Mouse (Mus musculus) megakaryocyte progenitor cell, adult 5-6 weeks (primary cell): ENCODE data around the gene Cdip1. TPM values are rescaled to one million over a fixed set of nuclear protein-coding genes. Genes with fewer than 3 reads are reported as not detected.

Experiments
- ATAC-seq: replicated peaks from 2 replicates; pipeline ENCODE4 v1.8.0; 2016; ENCODE audit warnings: mild to moderate bottlenecking, moderate TSS enrichment, inconsistent platforms; ENCODE audit not compliant: poor library complexity
- total RNA-seq, 2 experiments: library from RNA; stranded (forward) in 1 of 2; stranded (reverse) in 1 of 2; fragments of 157-497, 149-512 nt in 1 of 2; fragments of 200-1000 nt in 1 of 2; gene quantifications; 2 replicates each; pipeline versions ENCODE4 v1.2.3 to v1.2.4; 2015 to 2017

The Cdip1 gene
- total RNA-seq, 2 experiments from 2014 or later: 10.7 to 12.2 TPM

DNA sequence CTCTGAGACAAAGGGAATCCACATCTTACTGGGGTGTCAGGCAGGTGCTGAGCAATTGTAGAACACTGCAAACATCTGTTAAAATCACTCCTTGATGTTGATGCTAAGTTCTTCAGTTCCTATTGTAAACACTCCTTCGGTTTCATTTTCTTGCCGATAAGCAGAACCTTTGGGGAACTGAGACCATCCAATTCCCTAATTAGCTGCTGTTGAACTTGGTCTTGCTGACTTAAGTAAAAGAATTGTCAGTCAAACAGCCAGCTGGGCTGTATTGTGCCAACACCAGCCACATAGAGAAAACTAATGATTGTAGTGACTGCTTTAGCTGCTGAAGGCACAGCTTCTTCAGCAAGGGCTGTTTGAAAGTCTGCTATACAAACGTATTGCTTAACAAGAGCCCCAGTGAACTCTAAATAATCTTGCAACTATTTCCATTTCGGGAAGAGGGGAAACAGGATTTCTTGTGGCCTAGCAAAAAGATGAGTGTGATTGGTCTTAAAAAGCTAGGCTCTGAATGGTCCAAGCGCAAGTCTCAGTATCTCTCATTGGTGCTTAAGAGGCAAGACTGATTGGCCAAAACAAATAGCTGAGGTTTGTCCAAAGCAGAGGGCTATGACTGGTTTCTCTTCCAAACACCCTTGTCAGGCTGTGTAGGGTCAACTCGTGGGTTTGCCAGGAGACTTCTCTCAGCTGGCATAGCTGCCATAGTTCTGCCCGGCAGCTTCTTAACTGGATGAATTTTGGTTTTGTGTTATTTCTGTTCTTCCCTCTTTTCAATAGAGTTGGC, 67.8 kb downstream of the Cdip1 start:
- ATAC-seq: 0 out of 2 replicates have a peak, but pooled peaks have one; percentile 1

DNA sequence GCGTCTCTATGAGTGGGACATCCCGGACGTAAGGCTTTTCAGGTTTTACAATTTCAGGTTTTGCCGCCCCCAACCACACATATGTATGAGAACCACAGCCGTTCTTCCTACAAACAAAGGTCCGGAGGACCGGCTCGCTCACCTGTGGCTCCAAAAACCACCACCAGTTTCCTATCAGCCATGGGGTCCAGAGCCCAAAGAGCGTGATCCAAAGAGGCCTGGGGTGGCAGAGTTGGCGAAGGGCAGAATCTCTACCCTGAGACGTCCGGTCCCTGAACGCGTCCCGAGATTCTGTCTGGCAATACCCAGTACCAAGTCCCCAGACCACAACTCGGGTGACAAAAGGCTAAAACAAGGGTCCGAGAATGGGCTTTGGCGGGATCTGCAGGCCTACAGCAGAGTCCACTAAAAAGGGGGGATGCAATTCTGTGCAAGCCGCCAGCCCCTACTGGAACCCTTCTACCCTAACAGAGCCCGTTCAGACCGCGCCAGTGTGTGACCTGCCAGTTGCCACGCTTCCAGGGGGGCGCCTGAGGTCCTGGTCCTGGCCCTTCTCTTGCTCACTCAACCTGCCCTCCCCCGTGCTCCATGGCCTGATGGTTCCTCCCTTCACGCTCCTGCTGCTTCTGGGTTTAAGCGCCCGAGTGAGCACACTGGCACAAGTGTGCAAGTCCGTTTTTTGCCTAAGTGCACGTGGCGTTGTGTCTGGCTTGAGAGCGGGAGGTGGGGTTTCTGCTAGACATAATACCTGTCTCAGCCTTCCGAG, 71.2 kb downstream of the Cdip1 start, which contains the start of gene Nmral1:
Gene Nmral1 (minus strand): TSS at position 604 of the 766 bp plus-strand sequence.
- ATAC-seq: peak; percentile 88

DNA sequence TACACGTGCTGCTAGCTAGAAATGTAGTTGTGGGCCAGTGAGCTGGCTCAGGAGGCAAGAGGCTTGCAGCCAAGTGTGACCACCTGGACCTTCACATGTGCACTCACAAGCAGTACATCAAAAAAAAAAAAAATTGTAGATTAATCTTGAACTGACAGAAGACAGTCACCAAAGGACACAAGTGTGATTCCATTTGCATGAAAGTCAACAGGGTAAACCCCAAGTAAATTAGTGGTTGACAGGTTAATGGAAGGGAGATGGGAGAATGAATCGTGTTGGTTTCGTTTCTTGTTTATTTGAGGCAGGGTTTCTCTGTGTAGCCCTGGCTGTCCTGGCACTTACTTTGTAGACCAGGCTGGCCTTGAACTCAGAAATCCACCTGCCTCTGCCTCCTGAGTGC, 72.2 kb downstream of the Cdip1 start:
- no peak for ATAC-seq

DNA sequence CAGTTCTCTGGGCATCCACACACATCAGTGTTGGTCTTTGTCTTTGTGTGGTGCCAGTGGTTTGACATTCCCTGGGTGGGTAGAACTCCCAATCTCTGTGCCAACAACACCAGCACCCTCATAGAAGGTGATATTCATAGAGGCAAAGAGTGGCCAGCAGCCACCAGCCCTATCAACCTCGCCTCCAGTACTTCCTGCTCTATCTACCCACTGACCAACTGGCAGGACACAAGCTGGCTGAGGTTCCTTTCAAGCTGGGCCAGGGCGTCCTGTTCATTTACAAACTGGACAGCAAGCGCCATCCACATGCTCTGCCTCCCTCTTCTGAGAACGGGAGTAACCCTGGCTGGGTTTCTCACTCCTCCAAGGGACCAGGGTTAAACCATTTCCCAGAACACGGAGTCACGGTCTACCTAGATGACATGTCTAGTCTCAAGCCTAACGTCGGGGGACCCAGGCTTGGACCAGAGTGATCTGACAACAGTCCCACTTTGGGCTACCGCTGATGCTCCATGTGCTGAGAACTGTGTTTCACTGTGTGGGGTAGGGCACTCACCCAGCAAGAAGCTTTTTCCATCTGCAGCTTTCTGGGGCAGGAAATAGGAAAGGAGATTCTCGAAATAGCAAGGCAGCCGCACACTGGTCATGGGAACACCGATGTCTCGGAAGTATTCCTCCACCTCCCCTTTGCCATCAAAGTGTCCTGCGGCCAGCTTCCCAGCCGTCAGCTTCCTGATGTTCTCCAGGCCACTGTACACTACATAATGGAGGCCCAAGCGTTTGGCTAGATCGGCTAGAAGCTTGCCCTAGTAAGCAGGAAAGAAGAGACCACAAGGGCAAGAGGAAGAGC, 76.0 kb downstream of the Cdip1 start:
- no peak for ATAC-seq

DNA sequence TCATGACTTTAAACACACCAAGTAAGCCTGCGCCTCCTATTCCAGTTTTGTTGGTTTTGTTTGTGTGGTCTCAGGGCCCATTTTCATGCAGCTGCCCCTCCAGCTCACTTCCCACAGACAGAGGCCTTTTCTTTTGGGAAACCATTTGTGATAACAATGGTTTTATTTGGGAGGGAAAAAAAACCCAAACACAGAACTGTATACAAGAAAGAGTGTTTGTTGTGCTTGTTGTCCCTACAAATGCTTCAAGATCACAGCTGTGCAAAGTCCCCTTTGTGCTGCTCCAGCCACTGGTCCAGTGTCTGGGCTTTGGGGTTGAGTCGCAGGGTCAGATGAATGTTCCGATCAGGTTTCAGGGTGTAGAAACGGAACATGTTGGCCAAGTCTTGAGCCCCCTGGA, 78.9 kb downstream of the Cdip1 start:
- no peak for ATAC-seq

DNA sequence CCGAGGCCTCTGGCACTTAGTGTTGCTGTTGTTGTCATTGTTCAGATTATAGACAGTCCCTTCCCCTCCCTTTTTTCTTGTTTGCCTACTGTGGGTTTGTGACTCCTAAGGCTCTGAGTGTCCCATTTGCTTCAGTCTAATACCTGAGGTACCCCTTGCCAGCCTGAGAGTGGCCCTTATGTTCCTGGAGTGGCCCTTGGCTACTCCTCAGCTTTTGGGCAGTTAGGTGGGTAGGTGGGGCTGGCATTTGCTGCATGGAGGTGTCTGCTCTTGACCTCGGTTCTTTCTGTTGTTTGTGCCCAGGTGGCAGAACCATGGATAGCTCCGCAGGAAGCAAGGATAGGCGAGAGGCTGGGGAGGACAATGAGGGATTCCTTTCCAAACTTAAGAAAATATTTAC, 84.6 kb downstream of the Cdip1 start:
- ATAC-seq: no peak

DNA sequence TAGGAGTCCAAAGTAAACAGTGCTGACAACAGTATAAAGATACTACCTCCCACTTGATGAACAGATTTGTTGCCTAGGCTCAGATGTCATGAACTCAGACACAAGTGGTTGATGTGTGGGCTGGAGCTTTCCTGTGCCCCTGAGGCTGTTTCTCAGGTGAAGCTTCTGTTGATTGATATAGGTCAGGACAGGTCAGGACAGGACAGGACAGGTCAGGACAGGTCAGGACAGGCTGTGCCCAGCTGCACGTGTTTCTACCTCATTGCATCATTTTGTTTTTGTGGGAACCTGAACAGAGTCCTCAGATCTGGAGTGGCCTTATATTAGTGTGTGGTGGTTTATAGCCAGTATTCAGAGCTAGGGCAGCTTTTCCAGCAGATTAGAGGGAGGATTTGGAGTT, 87.4 kb downstream of the Cdip1 start:
- no peak for ATAC-seq

DNA sequence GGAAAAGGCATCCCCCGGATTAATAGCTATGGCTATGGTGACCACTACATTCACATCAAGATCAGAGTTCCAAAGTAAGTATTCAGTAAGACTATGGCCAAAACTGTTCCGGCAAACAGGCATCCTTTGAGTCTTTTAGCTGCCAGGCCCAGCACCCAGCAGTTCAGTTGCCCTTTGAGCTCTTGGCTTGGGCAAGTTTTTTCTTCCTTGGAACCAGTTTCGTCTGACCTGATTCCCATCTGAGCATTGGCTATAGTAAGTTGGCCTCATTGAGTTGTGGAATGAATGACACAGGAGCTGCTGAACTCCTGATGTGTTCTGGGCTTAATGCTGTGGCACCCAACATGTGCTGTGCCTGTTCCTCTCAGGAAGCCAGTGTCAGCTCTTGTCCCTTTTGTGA, 88.9 kb downstream of the Cdip1 start:
- no peak for ATAC-seq

Other genes starting within 250 kb of the Cdip1 start
- gene Srl, start 248.5 kb downstream of the Cdip1 start, total RNA-seq (2015): 2.9 and 4.4 TPM in 2 replicates
- 13.9 and 18.7 TPM in 2 replicates for gene Srl, start 248.5 kb downstream of the Cdip1 start, total RNA-seq (2017)
- 37.1 and 41.2 TPM in 2 replicates for gene Tfap4, start 230.4 kb downstream of the Cdip1 start, total RNA-seq (2015)
- 42.0 and 53.9 TPM in 2 replicates for gene Tfap4, start 230.4 kb downstream of the Cdip1 start, total RNA-seq (2017)
- 1.1 and 1.5 TPM in 2 replicates for gene Glis2, start 195.6 kb downstream of the Cdip1 start, total RNA-seq (2015)
- gene Glis2, start 195.6 kb downstream of the Cdip1 start, total RNA-seq (2017): 0.64 and 1.1 TPM in 2 replicates
- 74.0 and 86.1 TPM in 2 replicates for gene Pam16, start 165.3 kb downstream of the Cdip1 start, total RNA-seq (2015)
- 19.1 and 35.2 TPM in 2 replicates for gene Pam16, start 165.3 kb downstream of the Cdip1 start, total RNA-seq (2017)
- gene Vasn, start 150.4 kb downstream of the Cdip1 start, total RNA-seq (2015): 0.07 and 0.49 TPM in 2 replicates
- gene Vasn, start 150.4 kb downstream of the Cdip1 start, total RNA-seq (2017): 0.17 and 0.34 TPM in 2 replicates
- gene Dnaja3, start 150.3 kb downstream of the Cdip1 start, total RNA-seq (2015): 24.6 and 26.3 TPM in 2 replicates
- 59.5 and 71.1 TPM in 2 replicates for gene Dnaja3, start 150.3 kb downstream of the Cdip1 start, total RNA-seq (2017)
- 62.1 and 67.0 TPM in 2 replicates for gene Coro7, start 110.5 kb downstream of the Cdip1 start, total RNA-seq (2015)
- 34.1 and 40.2 TPM in 2 replicates for gene Coro7, start 110.5 kb downstream of the Cdip1 start, total RNA-seq (2017)
- gene Nmral1, start 70.9 kb downstream of the Cdip1 start, total RNA-seq (2015): 61.8 and 64.7 TPM in 2 replicates
- 65.5 and 70.5 TPM in 2 replicates for gene Nmral1, start 70.9 kb downstream of the Cdip1 start, total RNA-seq (2017)
- gene Hmox2, start 63.9 kb downstream of the Cdip1 start, total RNA-seq (2015): 68.6 and 81.1 TPM in 2 replicates
- 74.7 and 78.8 TPM in 2 replicates for gene Hmox2, start 63.9 kb downstream of the Cdip1 start, total RNA-seq (2017)
- gene 4930562C15Rik, start 45.1 kb upstream of the Cdip1 start, total RNA-seq (2015): not detected in 2 replicates
- not detected in 2 replicates for gene 4930562C15Rik, start 45.1 kb upstream of the Cdip1 start, total RNA-seq (2017)
- 36.5 and 38.4 TPM in 2 replicates for gene Ubald1, start 90.0 kb upstream of the Cdip1 start, total RNA-seq (2015)
- gene Ubald1, start 90.0 kb upstream of the Cdip1 start, total RNA-seq (2017): 16.3 and 16.5 TPM in 2 replicates
- 20.5 and 23.2 TPM in 2 replicates for gene Mgrn1, start 96.0 kb upstream of the Cdip1 start, total RNA-seq (2015)
- 12.6 and 18.2 TPM in 2 replicates for gene Mgrn1, start 96.0 kb upstream of the Cdip1 start, total RNA-seq (2017)
- gene Nudt16l1, start 148.5 kb upstream of the Cdip1 start, total RNA-seq (2015): 25.2 and 30.1 TPM in 2 replicates
- gene Nudt16l1, start 148.5 kb upstream of the Cdip1 start, total RNA-seq (2017): 18.9 and 19.3 TPM in 2 replicates
- gene Anks3, start 173.9 kb upstream of the Cdip1 start, total RNA-seq (2015): 16.2 and 18.5 TPM in 2 replicates
- gene Anks3, start 173.9 kb upstream of the Cdip1 start, total RNA-seq (2017): 18.2 and 24.9 TPM in 2 replicates
- not detected in 2 replicates for gene Sept12, start 207.6 kb upstream of the Cdip1 start, total RNA-seq (2015)
- not detected in 2 replicates for gene Sept12, start 207.6 kb upstream of the Cdip1 start, total RNA-seq (2017)
- not detected in 2 replicates for gene Smim22, start 217.0 kb upstream of the Cdip1 start, total RNA-seq (2015)
- not detected in 2 replicates for gene Smim22, start 217.0 kb upstream of the Cdip1 start, total RNA-seq (2017)
- 45.8 and 48.9 TPM in 2 replicates for gene Rogdi, start 223.3 kb upstream of the Cdip1 start, total RNA-seq (2015)
- gene Rogdi, start 223.3 kb upstream of the Cdip1 start, total RNA-seq (2017): 17.3 and 23.4 TPM in 2 replicates